Mouse (Mus musculus) ES-Bruce4 (cell line): ENCODE data around the gene Slc13a1. TPM values are rescaled to one million over a fixed set of nuclear protein-coding genes. Genes with fewer than 3 reads are reported as not detected.

ENCODE experiments used
- H3K27ac ChIP-seq: 2 replicates; pipeline ENCODE4 v1.5.1; 2012; ENCODE audit warnings: low read length, inconsistent platforms; ENCODE audit not compliant: insufficient read depth
- H3K27me3 ChIP-seq: 2 replicates; pipeline ENCODE4 v1.6.1; 2012; ENCODE audit warnings: mild to moderate bottlenecking, low read length, inconsistent platforms; ENCODE audit not compliant: control insufficient read depth, poor library complexity, insufficient read depth, severe bottlenecking
- H3K36me3 ChIP-seq: 2 replicates; pipeline ENCODE4 v1.6.1; 2012; ENCODE audit warnings: inconsistent platforms, mild to moderate bottlenecking, low read length, moderate library complexity; ENCODE audit not compliant: control insufficient read depth, poor library complexity, insufficient read depth, severe bottlenecking
- H3K4me1 ChIP-seq: one replicate; pipeline ENCODE4 v1.8.1; 2011; ENCODE audit warnings: low read length; ENCODE audit not compliant: control insufficient read depth, insufficient read depth
- H3K4me3 ChIP-seq: 2 replicates; pipeline ENCODE4 v1.5.1; 2011; ENCODE audit warnings: low read depth, mild to moderate bottlenecking, low read length
- H3K9ac ChIP-seq: 2 replicates; pipeline ENCODE4 v1.6.1; 2012; ENCODE audit warnings: low read depth, mild to moderate bottlenecking, inconsistent platforms; ENCODE audit not compliant: poor library complexity, severe bottlenecking
- H3K9me3 ChIP-seq: replicated peaks from 2 replicates; pipeline ENCODE4 v1.6.1; 2012; ENCODE audit warnings: mild to moderate bottlenecking, low read length, inconsistent platforms; ENCODE audit not compliant: control insufficient read depth, poor library complexity, insufficient read depth, severe bottlenecking
- CTCF ChIP-seq: IDR thresholded peaks from one replicate; pipeline ENCODE4 v1.8.1; 2011; ENCODE audit warnings: low read depth, low read length
- EP300 ChIP-seq: IDR thresholded peaks from 2 replicates; pipeline ENCODE4 v1.6.1; 2011; ENCODE audit warnings: low read depth, low read length; ENCODE audit not compliant: insufficient read depth
- POLR2A ChIP-seq: IDR thresholded peaks from one replicate; pipeline ENCODE4 v1.8.1; 2011; ENCODE audit warnings: low read length; ENCODE audit not compliant: insufficient read depth
- polyA plus RNA-seq: library from polyadenylated mRNA; stranded (reverse); fragments of >200 nt; gene quantifications from 2 replicates; pipeline ENCODE4 v1.2.4, GENCODE M21; 2011; ENCODE audit warnings: low read depth; ENCODE audit not compliant: missing spikeins, insufficient read depth, insufficient read length

Gene Slc13a1
- polyA plus RNA-seq, 1 experiment: not detected

DNA sequence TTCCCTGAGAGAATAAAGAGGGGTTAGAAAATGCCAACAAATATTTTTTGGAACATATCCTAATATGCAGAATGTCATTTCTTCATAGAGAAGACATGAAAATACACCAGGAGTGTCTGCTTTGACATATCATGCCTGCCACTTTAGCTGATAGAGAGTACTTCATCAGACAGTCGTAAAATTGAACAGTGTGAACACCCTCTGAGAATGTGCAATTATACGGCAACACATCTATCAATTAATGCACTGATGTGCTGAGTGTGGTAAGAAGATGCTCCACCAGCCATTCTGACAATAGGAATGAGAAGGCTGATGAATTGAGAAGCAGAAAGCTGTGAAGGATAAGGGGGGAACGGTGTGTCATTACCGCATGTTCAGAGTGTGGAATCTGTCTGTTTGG lies 95.1 kb downstream of the Slc13a1 start:
- H3K27me3 ChIP-seq: no peaks in the 10 kb centered on the region
- no peaks in the 10 kb centered on the region for H3K4me1 ChIP-seq
- no peak for TF ChIP-seq POLR2A
- TF ChIP-seq CTCF: no peak
- no peak for TF ChIP-seq EP300
- H3K27ac ChIP-seq: no peak overlapping the region
- no peak overlapping the region for H3K9ac ChIP-seq
- H3K4me3 ChIP-seq: no peak overlapping the region
- H3K9me3 ChIP-seq: no peaks in the 10 kb centered on the region
- H3K36me3 ChIP-seq: no peaks in the 10 kb centered on the region

DNA sequence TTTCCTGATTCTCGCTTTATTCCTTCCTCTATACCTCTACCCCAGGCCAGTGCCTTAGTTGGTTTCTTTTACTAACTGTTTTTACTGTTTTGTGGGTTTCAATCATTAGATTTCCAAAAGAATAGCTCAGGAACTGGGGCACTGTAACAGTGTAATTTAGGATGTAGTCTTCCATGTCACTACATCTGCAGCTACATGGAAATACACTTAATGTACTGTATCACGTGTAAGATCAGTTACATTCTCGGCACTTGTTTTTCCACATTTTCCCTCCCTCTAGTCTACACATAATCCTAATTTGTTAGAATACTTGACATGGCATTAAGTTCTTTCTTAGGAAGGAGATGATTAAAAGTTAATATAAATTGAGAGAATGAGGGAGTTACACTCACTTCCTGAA lies 108.1 kb downstream of the Slc13a1 start:
- Histone ChIP-seq H3K9ac (no peak overlapping the region), H3K27me3 (no peaks in the 10 kb centered on the region), H3K9me3 (peaks cover 5% of the 10 kb centered on the region; the same call in 1 of the 2 replicates), H3K4me3 (no peak overlapping the region), H3K4me1 (no peaks in the 10 kb centered on the region), H3K36me3 (no peaks in the 10 kb centered on the region), H3K27ac (no peak overlapping the region)
- no peak for TF ChIP-seq CTCF
- TF ChIP-seq POLR2A: no peak
- TF ChIP-seq EP300: no peak

DNA sequence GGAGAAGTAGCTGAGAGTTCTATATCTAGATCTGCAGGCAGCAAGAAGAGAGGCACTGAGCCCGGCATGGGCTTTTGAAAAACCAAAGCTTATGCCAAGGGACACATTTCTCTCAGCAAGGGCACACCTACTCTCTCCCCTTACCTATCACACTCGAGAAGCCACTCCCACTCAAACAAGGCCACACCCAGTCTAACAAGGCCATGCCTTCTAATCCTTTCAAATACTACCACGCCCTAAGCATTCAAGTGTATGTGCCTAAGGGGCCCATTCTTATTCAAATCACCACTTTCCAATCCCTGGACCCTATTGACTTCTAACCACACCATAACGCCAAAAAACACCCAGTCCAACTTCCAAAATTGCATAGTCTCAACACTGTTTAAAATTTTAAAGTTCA lies 112.8 kb downstream of the Slc13a1 start:
- H3K9ac ChIP-seq: no peak overlapping the region
- no peak overlapping the region for H3K4me3 ChIP-seq
- H3K27ac ChIP-seq: no peak overlapping the region
- H3K4me1 ChIP-seq: no peaks in the 10 kb centered on the region
- H3K9me3 ChIP-seq: peaks cover 10% of the 10 kb centered on the region
- TF ChIP-seq EP300: no peak
- no peak for TF ChIP-seq POLR2A
- no peak for TF ChIP-seq CTCF
- no peaks in the 10 kb centered on the region for H3K27me3 ChIP-seq
- no peaks in the 10 kb centered on the region for H3K36me3 ChIP-seq

DNA sequence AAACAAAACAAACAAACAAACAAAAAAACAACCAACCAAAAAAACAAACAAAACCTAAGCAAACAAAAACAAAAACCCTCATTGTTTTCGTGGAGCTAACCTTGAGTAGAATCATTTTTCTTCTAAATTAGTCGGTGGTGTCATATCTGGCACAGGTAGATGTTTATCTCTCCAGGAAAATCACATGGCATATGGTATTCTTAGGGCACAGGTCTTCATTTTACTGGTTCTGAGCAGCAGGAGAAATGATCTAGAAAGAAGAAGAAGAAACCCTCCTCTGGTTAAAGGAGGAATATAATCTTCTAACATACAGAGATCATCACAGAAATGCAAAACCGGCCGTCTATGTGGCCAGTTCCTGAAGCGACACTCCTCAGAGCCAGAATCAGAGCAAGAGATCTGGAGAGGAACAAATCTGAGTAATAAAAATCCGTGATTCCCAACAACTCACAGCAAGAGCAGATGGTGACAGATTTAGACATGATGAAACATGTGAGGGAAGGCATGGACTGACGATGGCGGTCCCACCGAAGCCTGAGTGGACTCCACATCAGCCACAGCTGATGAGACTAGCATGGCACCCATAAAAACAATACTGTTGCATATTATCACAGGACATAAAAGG lies 113.7 kb downstream of the Slc13a1 start:
- no peaks in the 10 kb centered on the region for H3K36me3 ChIP-seq
- H3K4me1 ChIP-seq: no peaks in the 10 kb centered on the region
- H3K9ac ChIP-seq: no peak overlapping the region
- H3K27me3 ChIP-seq: no peaks in the 10 kb centered on the region
- peaks cover 10% of the 10 kb centered on the region for H3K9me3 ChIP-seq
- TF ChIP-seq EP300 (no peak), CTCF (no peak), POLR2A (no peak)
- no peak overlapping the region for H3K4me3 ChIP-seq
- no peak overlapping the region for H3K27ac ChIP-seq

DNA sequence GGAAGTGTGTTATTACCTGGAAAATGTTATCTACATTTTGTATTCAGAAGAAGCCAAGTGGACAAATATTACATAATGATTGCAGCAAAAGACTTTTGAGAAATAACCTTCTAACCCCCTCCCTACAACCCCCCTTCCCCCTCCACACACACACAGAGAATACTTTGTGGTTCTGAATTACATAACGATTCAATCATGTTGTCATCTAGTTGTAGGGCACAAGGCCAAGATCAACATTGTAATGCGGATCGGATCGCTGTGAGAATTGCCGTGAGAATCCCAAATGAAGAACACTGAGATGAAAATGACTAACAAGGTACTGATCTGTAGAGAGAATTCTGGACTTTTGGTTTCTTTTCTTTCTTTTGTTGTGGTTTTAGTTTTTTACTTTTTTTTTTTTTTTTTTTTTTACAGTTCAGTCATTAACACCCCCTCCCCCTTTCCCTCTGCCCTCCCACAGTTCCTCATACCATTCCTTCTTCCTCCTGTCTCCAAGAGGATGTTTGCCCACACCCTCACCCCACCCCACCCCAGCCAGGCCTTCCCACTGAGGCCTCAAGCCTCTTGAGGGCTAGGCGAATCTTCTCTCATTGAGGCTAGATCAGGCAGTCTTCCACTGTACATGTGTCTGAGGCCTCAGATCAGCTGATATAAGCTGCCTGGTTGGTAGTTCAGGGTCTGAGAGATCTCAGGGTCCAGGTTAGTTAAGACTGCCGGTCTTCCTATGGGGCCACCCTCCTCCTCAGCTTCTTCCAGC lies 120.7 kb downstream of the Slc13a1 start:
- H3K27me3 ChIP-seq: no peaks in the 10 kb centered on the region
- no peak overlapping the region for H3K9ac ChIP-seq
- peaks cover 5% of the 10 kb centered on the region; the same call in 1 of the 2 replicates for H3K9me3 ChIP-seq
- H3K4me1 ChIP-seq: no peaks in the 10 kb centered on the region
- no peak for TF ChIP-seq CTCF
- no peak for TF ChIP-seq EP300
- TF ChIP-seq POLR2A: no peak
- H3K36me3 ChIP-seq: no peaks in the 10 kb centered on the region
- H3K27ac ChIP-seq: no peak overlapping the region
- H3K4me3 ChIP-seq: no peak overlapping the region

DNA sequence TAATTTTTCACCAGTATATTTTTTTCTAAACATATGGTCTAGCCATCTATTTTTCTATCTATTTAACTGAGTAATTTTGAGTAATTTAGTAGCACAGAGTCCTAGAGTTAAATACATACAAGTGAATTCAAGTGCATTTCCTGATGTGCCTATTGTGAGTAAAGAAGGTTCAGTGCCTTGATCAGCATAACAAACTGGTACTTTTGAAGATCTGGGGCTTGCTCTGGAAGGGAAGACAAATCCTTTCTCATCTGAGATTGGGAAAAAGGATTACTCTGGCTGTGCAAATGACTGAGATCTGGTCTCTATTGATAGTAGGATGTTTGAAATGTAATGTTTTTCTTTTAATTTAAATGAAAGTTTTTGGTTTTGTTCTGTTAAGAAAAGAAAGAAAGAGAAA lies 124.4 kb downstream of the Slc13a1 start:
- no peaks in the 10 kb centered on the region for H3K27me3 ChIP-seq
- no peak for TF ChIP-seq POLR2A
- no peak for TF ChIP-seq EP300
- no peak for TF ChIP-seq CTCF

More for the DNA sequence above, 124.4 kb downstream of the Slc13a1 start:
- no peaks in the 10 kb centered on the region for H3K36me3 ChIP-seq
- no peak overlapping the region for H3K9ac ChIP-seq
- no peak overlapping the region for H3K4me3 ChIP-seq
- no peak overlapping the region for H3K27ac ChIP-seq
- peaks cover 5% of the 10 kb centered on the region; the same call in 1 of the 2 replicates for H3K9me3 ChIP-seq
- H3K4me1 ChIP-seq: no peaks in the 10 kb centered on the region

Other genes starting within 250 kb of the Slc13a1 start
- not detected in 2 replicates for gene Tas2r118, start 198.0 kb downstream of the Slc13a1 start, polyA plus RNA-seq